Mouse (Mus musculus) liver, postnatal 0 days (tissue): ENCODE results near the gene Scn4a.

Source experiments
- CTCF ChIP-seq: sonication (generic); IDR thresholded peaks from 2 replicates; pipeline ENCODE4 v1.5.1; 2016; ENCODE audit warnings: antibody characterized with exemption, low read depth
- EP300 ChIP-seq: IDR thresholded peaks from 2 replicates; pipeline ENCODE4 v1.6.1; 2016; ENCODE audit warnings: antibody characterized with exemption, low read depth, mild to moderate bottlenecking

DNA sequence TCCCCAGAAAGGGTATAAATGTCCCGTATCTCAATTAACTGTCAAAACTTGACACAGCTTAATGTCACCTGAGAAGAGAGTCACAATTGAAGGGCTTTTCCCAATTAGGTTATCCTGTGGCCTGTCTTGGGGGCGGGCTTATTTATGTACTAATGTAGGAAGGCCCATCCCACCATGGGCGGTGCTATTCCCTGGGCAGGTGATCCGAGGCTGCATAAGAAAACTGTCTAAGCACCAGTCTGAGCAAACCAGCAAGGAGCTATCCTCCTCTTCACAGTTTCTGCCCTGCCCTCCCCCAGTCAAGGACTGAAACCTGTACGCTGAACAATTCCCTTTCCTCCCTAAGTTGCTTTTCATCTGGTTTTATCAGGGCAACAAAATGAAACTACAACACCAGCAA is 62.7 kb downstream of the Scn4a start:
- TF ChIP-seq CTCF: no peak
- TF ChIP-seq EP300: no peak
